In genomic region chr7:88343828-88344227, GRCm38 (mm10) we compare ENCODE assay signal across 8 mouse cellular contexts.
DNase-seq lines count a peak whose midpoint lies in the region; ATAC-seq and TF ChIP-seq lines count a peak whose summit lies in the region.

No protein-coding gene starts in this region.

- no peaks in the 10 kb centered on the region for H3K27me3 ChIP-seq in kidney, adult 2 months (replicated peaks; ENCODE audit: control insufficient read depth, insufficient read depth, low read length)
- no peaks in the 10 kb centered on the region for H3K27me3 ChIP-seq in kidney, embryonic 14.5 days (ENCODE audit: control insufficient read depth, insufficient read depth, low read length)
- H3K27me3 ChIP-seq in forebrain, embryonic 16.5 days (replicated peaks; ENCODE audit: control insufficient read depth, insufficient read depth, low read length): no peaks in the 10 kb centered on the region

- in situ Hi-C loops in ES-E14 (cut with MboI; ENCODE audit: low sequenced_read_pairs in 2 of 2, unreplicated experiment in 2 of 2): no loop called here

- no peak for ATAC-seq in kidney, embryonic 14.5 days (ENCODE audit: low FRiP score, low TSS enrichment)
- peak; percentile 72; the same call in 1 of the 2 replicates for ATAC-seq in neutrophil, adult 5-6 weeks (ENCODE audit: extremely low read depth, insufficient number of reproducible peaks, low FRiP score, poor library complexity, severe bottlenecking)
- ATAC-seq in forebrain, embryonic 16.5 days: no peak

- H3K9me3 ChIP-seq in kidney, embryonic 14.5 days (ENCODE audit: control insufficient read depth, low read length): no peaks in the 10 kb centered on the region
- no peaks in the 10 kb centered on the region for H3K9me3 ChIP-seq in ES-E14 (ENCODE audit: control insufficient read depth, insufficient read depth, low read depth, low read length)
- H3K9me3 ChIP-seq in forebrain, embryonic 16.5 days (ENCODE audit: control insufficient read depth, low read length): no peaks in the 10 kb centered on the region

- H3K4me2 ChIP-seq in kidney, embryonic 14.5 days (replicated peaks; ENCODE audit: low read depth, low read length): no peak overlapping the region
- no peak overlapping the region for H3K4me2 ChIP-seq in forebrain, embryonic 16.5 days (ENCODE audit: low read length)

- H3K4me3 ChIP-seq in kidney, adult 2 months (ENCODE audit: insufficient read depth, low read depth, low read length): no peak overlapping the region
- no peak overlapping the region for H3K4me3 ChIP-seq in kidney, embryonic 14.5 days (ENCODE audit: low read length)
- no peak overlapping the region for H3K4me3 ChIP-seq in ES-E14 (ENCODE audit: insufficient read depth in 1 of 2, low read depth in 1 of 2, low read length in 2 of 2, poor library complexity in 1 of 2, severe bottlenecking in 1 of 2)
- H3K4me3 ChIP-seq in forebrain, embryonic 16.5 days (replicated peaks; ENCODE audit: low read length): no peak overlapping the region

- DNase-seq in kidney, adult 2 months: peak; percentile 26
- peak; percentile 1 for DNase-seq in ES-E14 (ENCODE audit: low read depth, low spot score)
- peak; percentile 8 to 24 for DNase-seq in kidney, adult 8-10 months
- DNase-seq in left cerebral cortex, adult 8-10 months (ENCODE audit: low spot score in 2 of 2): no peak
- no peak for DNase-seq in frontal cortex, postnatal 25 days (ENCODE audit: low spot score in 2 of 2)

- TF ChIP-seq CTCF in kidney, adult 2 months (conservative IDR thresholded peaks at IDR 0.05; ENCODE audit: insufficient read depth, insufficient read length, low read depth, low read length): peak; percentile 67

- no peak overlapping the region for H3K9ac ChIP-seq in kidney, embryonic 14.5 days (ENCODE audit: low read depth, low read length)
- no peak overlapping the region for H3K9ac ChIP-seq in ES-E14 (ENCODE audit: insufficient read depth, low read depth, low read length, poor library complexity, severe bottlenecking)
- H3K9ac ChIP-seq in forebrain, embryonic 16.5 days (replicated peaks; ENCODE audit: low read depth, low read length): no peak overlapping the region

- H3K27ac ChIP-seq in kidney, adult 2 months (ENCODE audit: insufficient read depth, low read depth, low read length): no peak overlapping the region
- H3K27ac ChIP-seq in kidney, embryonic 14.5 days (ENCODE audit: low read depth, low read length): no peak overlapping the region
- H3K27ac ChIP-seq in ES-E14 (ENCODE audit: insufficient read depth, low read depth, low read length, poor library complexity, severe bottlenecking): no peak overlapping the region
- no peak overlapping the region for H3K27ac ChIP-seq in forebrain, embryonic 16.5 days (ENCODE audit: low read length)

- no peak for TF ChIP-seq POLR2A in kidney, adult 2 months (IDR thresholded peaks at IDR 0.05; ENCODE audit: low read depth, low read length)

- H3K4me1 ChIP-seq in kidney, adult 2 months (ENCODE audit: control insufficient read depth, insufficient read depth, low read length): no peaks in the 10 kb centered on the region
- no peaks in the 10 kb centered on the region for H3K4me1 ChIP-seq in kidney, embryonic 14.5 days (ENCODE audit: control insufficient read depth, insufficient read depth, low read length)
- no peaks in the 10 kb centered on the region for H3K4me1 ChIP-seq in ES-E14 (ENCODE audit: control insufficient read depth in 2 of 2, insufficient read depth in 2 of 2, low read length in 2 of 2, poor library complexity in 1 of 2)
- H3K4me1 ChIP-seq in forebrain, embryonic 16.5 days (replicated peaks; ENCODE audit: control insufficient read depth, insufficient read depth, low read length): no peaks in the 10 kb centered on the region

- H3K36me3 ChIP-seq in kidney, adult 2 months (ENCODE audit: control insufficient read depth, insufficient read depth, low read length): no peaks in the 10 kb centered on the region
- no peaks in the 10 kb centered on the region for H3K36me3 ChIP-seq in kidney, embryonic 14.5 days (ENCODE audit: control insufficient read depth, insufficient read depth, low read length)
- H3K36me3 ChIP-seq in ES-E14 (ENCODE audit: control insufficient read depth, insufficient read depth, low read length, poor library complexity, severe bottlenecking): no peaks in the 10 kb centered on the region
- H3K36me3 ChIP-seq in forebrain, embryonic 16.5 days (ENCODE audit: control insufficient read depth, insufficient read depth): no peaks in the 10 kb centered on the region

TF ChIP-seq in ES-E14, 5 proteins besides CTCF, POLR2A, EP300 and RAD21:
- 0 out of 2 replicates have a peak, but pooled peaks have one; percentile 9 for TF ChIP-seq ZC3H11A (IDR thresholded peaks at IDR 0.05; ENCODE audit: borderline replicate concordance, low read depth, low read length)
- no peak for TF ChIP-seq HCFC1 (IDR thresholded peaks at IDR 0.05; ENCODE audit: borderline replicate concordance, insufficient read depth, low read length)

Comparison
In these comparisons a context has a peak if more than half of its experiments do, and no peak if none do; other contexts are left out.
1. DNase-seq: peak in kidney, adult 2 months (single experiment), ES-E14 (single experiment) and kidney, adult 8-10 months (2 of 2); none in left cerebral cortex, adult 8-10 months (0 of 2) and frontal cortex, postnatal 25 days (0 of 2).